26 mouse cellular contexts compared by ENCODE assay signal in genomic region chr1:82792238-82792637, GRCm38 (mm10). TPM values are rescaled to one million over a fixed set of nuclear protein-coding genes. Genes with fewer than 3 reads are reported as not detected.
A peak's percentile ranks its signal among the peaks of the same experiment; 100 is the strongest.
DNase-seq lines count a peak whose midpoint lies in the region; ATAC-seq lines count a peak whose summit lies in the region.
"Had no signal": no experiment of that assay in that cellular context is flagged by ENCODE, and none has a peak within 500 bp of the region (broad histone marks: within the 10 kb centered on the region; RNA-seq: fewer than 3 reads in every experiment).

No protein-coding gene starts in this region.

- ATAC-seq in liver, embryonic 15.5 days (ENCODE audit: insufficient read depth) = peak; percentile 32; the same call in 1 of the 2 replicates
- ATAC-seq in CD4-positive, CD25-positive, alpha-beta regulatory T cell, adult 4 months = no peak

- no peak overlapping the region for H3K27ac ChIP-seq in liver, embryonic 15.5 days (replicated peaks)
- H3K27ac ChIP-seq: embryonic facial prominence, embryonic 12.5 days; forebrain, embryonic 12.5 days; gastrocnemius, adult 2 months; hindbrain, embryonic 10.5 days; hindbrain, embryonic 14.5 days had no signal

- no peak overlapping the region for H3K9ac ChIP-seq in liver, embryonic 15.5 days
- H3K9ac ChIP-seq: embryonic facial prominence, embryonic 12.5 days; forebrain, embryonic 12.5 days; heart, embryonic 12.5 days; hindbrain, embryonic 14.5 days had no signal

- peaks cover 9% of the 10 kb centered on the region; the same call in 1 of the 2 replicates for H3K27me3 ChIP-seq in liver, embryonic 15.5 days
- H3K27me3 ChIP-seq: embryonic facial prominence, embryonic 12.5 days; forebrain, embryonic 12.5 days; heart, embryonic 12.5 days had no signal

- peaks cover 33% of the 10 kb centered on the region for H3K4me1 ChIP-seq in liver, embryonic 15.5 days (replicated peaks)
- H3K4me1 ChIP-seq: embryonic facial prominence, embryonic 12.5 days; forebrain, embryonic 12.5 days; hindbrain, embryonic 10.5 days had no signal

- WGBS in liver, embryonic 15.5 days (ENCODE audit: insufficient replicate concordance) = 73% methylated on average over 6 of the region's 6 CpGs

- H3K4me2 ChIP-seq in liver, embryonic 15.5 days = no peak overlapping the region
- H3K4me2 ChIP-seq: embryonic facial prominence, embryonic 12.5 days; forebrain, embryonic 12.5 days; heart, embryonic 12.5 days; hindbrain, embryonic 14.5 days had no signal

- H3K4me3 ChIP-seq in liver, embryonic 15.5 days (replicated peaks) = no peak overlapping the region
- H3K4me3 ChIP-seq: embryonic facial prominence, embryonic 12.5 days; forebrain, embryonic 12.5 days; gastrocnemius, adult 2 months; heart, embryonic 12.5 days; hindbrain, embryonic 10.5 days had no signal

- no peaks in the 10 kb centered on the region for H3K9me3 ChIP-seq in liver, embryonic 15.5 days (replicated peaks)
- H3K9me3 ChIP-seq: embryonic facial prominence, embryonic 12.5 days; forebrain, embryonic 12.5 days; G1E; heart, embryonic 12.5 days; hindbrain, embryonic 10.5 days had no signal

- no peaks in the 10 kb centered on the region for H3K36me3 ChIP-seq in liver, embryonic 15.5 days (replicated peaks)
- H3K36me3 ChIP-seq: embryonic facial prominence, embryonic 12.5 days; forebrain, embryonic 12.5 days; G1E; heart, embryonic 12.5 days; hindbrain, embryonic 10.5 days had no signal

- intact Hi-C loops in left cerebral cortex, postnatal 25 days (cut with DNase I) = loop anchor here (5.0 kb wide), 1 partner anchor 285 kb away; no protein-coding TSS in a partner anchor

- DNase-seq in 3T3-L1 (ENCODE audit: low read depth, low spot score) = peak; percentile 47
- peak; percentile 63 for DNase-seq in 416B (ENCODE audit: low read depth)
- DNase-seq in NIH3T3 (ENCODE audit: low read depth) = peak; percentile 31
- no peak for DNase-seq in lung, postnatal 36 days
- no peak for DNase-seq in layer of hippocampus, adult 8-10 months (ENCODE audit: low spot score in 2 of 2)
- no peak for DNase-seq in left cerebral cortex, postnatal 25 days (ENCODE audit: low spot score in 2 of 2)
- DNase-seq: adrenal gland, adult 2 months; adrenal gland, postnatal 25 days; cerebellum, adult 8-10 months; cerebellum, postnatal 25 days; gastrocnemius, adult 2 months; gastrocnemius, postnatal 25 days had no signal

RNA-seq across cellular contexts. Expression of gene Gm47791, which starts 21.2 kb away (rescaled TPM):
- not detected in 2 replicates for polyA plus RNA-seq in liver, embryonic 15.5 days (2015; fragmentation: Nextera tagmentation; extraction: Ambion mirVana)
- total RNA-seq in layer of hippocampus, adult 8-10 months (2022) = not detected
- not detected for total RNA-seq in left cerebral cortex, postnatal 25 days (2021)
- not detected for polyA plus RNA-seq in CD4-positive, CD25-positive, alpha-beta regulatory T cell, adult 4 months (2017; shearing (Covaris generic))
- total RNA-seq: adrenal gland, adult 2 months; adrenal gland, postnatal 25 days; G1E; gastrocnemius, adult 2 months; gastrocnemius, postnatal 25 days; granulocyte monocyte progenitor cell, adult 5-6 weeks; heart, adult 8-10 months; heart, postnatal 25 days had no signal
- polyA plus RNA-seq: adrenal gland, adult 2 months; C2C12; cortical plate, adult 2 months; embryonic facial prominence, embryonic 12.5 days; forebrain, embryonic 12.5 days; G1E; heart, embryonic 12.5 days; heart, embryonic 16.5 days; hindbrain, embryonic 10.5 days; hindbrain, embryonic 14.5 days had no signal

RNA-seq across cellular contexts. Expression of gene Tm4sf20, which starts 24.0 kb away (rescaled TPM):
- polyA plus RNA-seq in liver, embryonic 15.5 days (2015; fragmentation: Nextera tagmentation; extraction: Ambion mirVana) = 0.07 and 0.10 TPM in 2 replicates
- not detected for total RNA-seq in layer of hippocampus, adult 8-10 months (2022)
- not detected for total RNA-seq in left cerebral cortex, postnatal 25 days (2021)
- 1 to 10 TPM in 1 of 2 experiments, under 1 TPM in 1; 0.43 to 1.4 TPM for polyA plus RNA-seq in CD4-positive, CD25-positive, alpha-beta regulatory T cell, adult 4 months (2017; shearing (Covaris generic))
- total RNA-seq: adrenal gland, adult 2 months; adrenal gland, postnatal 25 days; G1E; gastrocnemius, adult 2 months; gastrocnemius, postnatal 25 days; granulocyte monocyte progenitor cell, adult 5-6 weeks; heart, adult 8-10 months; heart, postnatal 25 days had no signal
- polyA plus RNA-seq: adrenal gland, adult 2 months; C2C12; cortical plate, adult 2 months; embryonic facial prominence, embryonic 12.5 days; G1E; heart, embryonic 12.5 days; hindbrain, embryonic 14.5 days had no signal

RNA-seq across cellular contexts. Expression of gene Agfg1, which starts 47.0 kb away (rescaled TPM):
- 46.3 and 46.5 TPM in 2 replicates for polyA plus RNA-seq in liver, embryonic 15.5 days (2015; fragmentation: Nextera tagmentation; extraction: Ambion mirVana)
- 10 to 100 TPM; 61.6 to 70.6 (median 67.7) TPM for total RNA-seq in layer of hippocampus, adult 8-10 months (2022)
- total RNA-seq in left cerebral cortex, postnatal 25 days (2021) = 10 to 100 TPM; 81.8 to 88.6 TPM
- polyA plus RNA-seq in CD4-positive, CD25-positive, alpha-beta regulatory T cell, adult 4 months (2017; shearing (Covaris generic)) = 10 to 100 TPM; 18.8 to 32.8 TPM

Comparison
In these comparisons a context has a peak if more than half of its experiments do, and no peak if none do; other contexts are left out.
1. DNase-seq: peak in 3T3-L1 (single experiment), 416B (single experiment) and NIH3T3 (single experiment); none in lung, postnatal 36 days (single experiment), layer of hippocampus, adult 8-10 months (0 of 2) and left cerebral cortex, postnatal 25 days (0 of 2).